Mouse (Mus musculus) stomach, postnatal 0 days (tissue): Measurements from ENCODE around the gene E130116L18Rik.
"Not testable (repeated sequence)": the region's sequence is repeated elsewhere in the genome, so short reads cannot be mapped to it uniquely, and the experiment has no call there.

Source experiments
- CTCF ChIP-seq: IDR thresholded peaks from 2 replicates; pipeline ENCODE4 v1.5.1; 2016; ENCODE audit warnings: antibody characterized with exemption, low read depth, mild to moderate bottlenecking, moderate library complexity
- EP300 ChIP-seq: optimal IDR thresholded peaks from 2 replicates; pipeline ENCODE3; 2016; ENCODE audit warnings: antibody characterized with exemption

DNA sequence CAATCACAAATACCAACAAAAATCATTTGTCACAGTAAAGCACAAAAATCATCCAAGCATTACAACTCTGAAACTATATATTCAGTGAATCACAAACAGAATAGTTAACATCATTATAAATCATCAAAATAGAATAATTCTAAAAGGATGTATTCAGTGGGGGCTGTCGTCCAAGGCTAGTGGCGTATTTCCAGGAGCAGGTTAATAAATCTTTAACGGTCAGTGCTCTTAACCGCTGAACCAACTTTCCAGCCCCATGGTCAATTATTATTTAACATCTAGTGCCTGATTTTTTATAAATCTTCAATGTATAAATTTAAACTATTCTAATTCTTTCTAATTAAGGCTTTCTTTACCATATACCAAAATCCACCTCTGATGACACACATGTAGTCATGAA, 44.4 kb downstream of the E130116L18Rik start:
- not testable (repeated sequence) for TF ChIP-seq CTCF, EP300
